Mouse (Mus musculus) heart, embryonic 14.5 days (tissue): Measurements from ENCODE around the gene Atcay. TPM values are rescaled to one million over a fixed set of nuclear protein-coding genes. Genes with fewer than 3 reads are reported as not detected.
"Not testable (repeated sequence)": the region's sequence is repeated elsewhere in the genome, so short reads cannot be mapped to it uniquely, and the experiment has no call there.

ENCODE experiments used
- ATAC-seq: fragments of 200-750 bp; cut with Nextera tagmentation; 2 replicates; pipeline ENCODE4 v1.8.0; 2017; ENCODE audit warnings: low read depth, moderate TSS enrichment; ENCODE audit not compliant: insufficient number of reproducible peaks, insufficient read depth, low FRiP score
- H3K27ac ChIP-seq, 2 experiments: fragments of 200-500 bp in 1 of 2; fragments of 300-500 bp in 1 of 2; sonication (generic) in 1 of 2; replicated peaks in 1 of 2; 2 replicates each; pipeline ENCODE4 v1.5.1; 2012 to 2014; ENCODE audit warnings: low read depth in 2 of 2, low read length in 2 of 2, control low read depth in 1 of 2, mild to moderate bottlenecking in 1 of 2, mixed read lengths in 1 of 2; ENCODE audit not compliant: control insufficient read depth in 1 of 2, insufficient read depth in 1 of 2
- H3K27me3 ChIP-seq: fragments of 300-500 bp; sonication (generic); 2 replicates; pipeline ENCODE4 v1.6.1; 2014; ENCODE audit warnings: mild to moderate bottlenecking, low read length, control low read depth; ENCODE audit not compliant: control insufficient read depth, insufficient read depth
- H3K36me3 ChIP-seq: fragments of 300-500 bp; sonication (generic); 2 replicates; pipeline ENCODE4 v1.6.1; 2014; ENCODE audit warnings: mild to moderate bottlenecking, control low read depth, low read length, mixed read lengths; ENCODE audit not compliant: control insufficient read depth, insufficient read depth
- H3K4me1 ChIP-seq, 2 experiments: fragments of 200-500 bp in 1 of 2; fragments of 300-500 bp in 1 of 2; sonication (generic) in 1 of 2; 2 replicates each; pipeline ENCODE4 v1.6.1; 2012 to 2014; ENCODE audit warnings: low read length in 2 of 2, control low read depth in 1 of 2, mixed read lengths in 1 of 2; ENCODE audit not compliant: control insufficient read depth in 2 of 2, insufficient read depth in 2 of 2
- H3K4me2 ChIP-seq: fragments of 300-500 bp; sonication (generic); 2 replicates; pipeline ENCODE4 v1.6.1; 2014; ENCODE audit warnings: mild to moderate bottlenecking, low read length
- H3K4me3 ChIP-seq, 2 experiments: fragments of 200-500 bp in 1 of 2; fragments of 300-500 bp in 1 of 2; sonication (generic) in 1 of 2; 2 replicates each; pipeline ENCODE4 v1.5.1; 2012 to 2014; ENCODE audit warnings: low read length in 2 of 2, mild to moderate bottlenecking in 2 of 2, control low read depth in 1 of 2, low read depth in 1 of 2, moderate library complexity in 1 of 2; ENCODE audit not compliant: control insufficient read depth in 1 of 2, insufficient read depth in 1 of 2
- H3K9ac ChIP-seq: fragments of 300-500 bp; sonication (generic); 2 replicates; pipeline ENCODE4 v1.6.1; 2014; ENCODE audit warnings: mild to moderate bottlenecking, low read length
- H3K9me3 ChIP-seq: fragments of 300-500 bp; sonication (generic); 2 replicates; pipeline ENCODE4 v1.6.1; 2016; ENCODE audit warnings: low read length, control low read depth; ENCODE audit not compliant: control insufficient read depth
- WGBS: fragments of 180-500 bp; shearing (Covaris S2); extraction: QIAGEN DNeasy Blood & Tissue Kit; methylation state at CpG from one replicate; pipeline ENCODE4 v1.1.7; 2014; 5-methylcytosine and 5-hydroxymethylcytosine counted together
- polyA plus RNA-seq: library from polyadenylated mRNA; unstranded; fragments of >200 nt; fragmentation: Nextera tagmentation; extraction: Ambion mirVana; gene quantifications from 2 replicates; pipeline ENCODE4 v1.2.1, GENCODE M21; 2014

The Atcay gene
- polyA plus RNA-seq, 1 experiment from 2014 or later = 0.80 TPM

DNA sequence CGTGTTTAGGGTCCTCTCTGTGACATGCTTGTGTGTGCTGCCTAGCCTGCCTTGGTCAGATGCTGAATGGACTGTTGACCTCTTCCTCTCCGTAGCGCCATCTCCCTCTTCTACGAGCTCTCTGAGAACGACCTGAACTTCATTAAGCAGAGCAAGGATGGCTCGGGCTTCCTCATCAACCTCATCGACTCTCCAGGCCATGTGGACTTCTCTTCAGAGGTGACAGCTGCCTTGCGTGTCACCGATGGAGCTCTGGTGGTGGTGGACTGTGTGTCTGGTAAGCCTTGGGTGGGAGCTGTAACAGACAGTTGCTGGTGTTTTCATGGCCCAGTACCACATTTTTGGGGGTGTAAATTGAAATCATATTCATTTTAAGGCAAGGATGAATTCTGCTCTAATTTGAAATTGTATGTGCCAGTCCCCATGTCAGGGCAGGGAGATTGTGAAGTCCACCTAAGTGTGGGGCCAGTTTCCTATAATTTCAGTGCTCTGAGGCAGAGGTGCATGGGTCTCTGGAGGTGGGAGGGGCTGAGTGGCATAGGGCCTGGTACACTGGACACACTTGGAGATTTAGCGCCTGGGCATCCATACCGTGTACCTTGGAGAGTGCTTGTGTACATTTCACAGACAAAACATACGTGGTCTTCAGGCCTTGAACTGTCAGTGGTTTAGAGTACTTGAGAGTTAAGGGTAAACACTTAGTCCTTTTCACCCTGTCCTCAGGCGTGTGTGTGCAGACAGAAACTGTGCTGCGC, 52.5 kb downstream of the Atcay start:
- peak overlapping the region; percentile 98 for H3K9ac ChIP-seq
- H3K4me3 ChIP-seq = peak overlapping the region; percentile 81 to 90
- H3K27me3 ChIP-seq = no peaks in the 10 kb centered on the region
- H3K4me2 ChIP-seq = peak overlapping the region; percentile 95
- peaks cover 8 to 46% of the 10 kb centered on the region in 2 experiments; a peak in 3 of 4 replicates for H3K4me1 ChIP-seq
- H3K9me3 ChIP-seq = no peaks in the 10 kb centered on the region
- no peak for ATAC-seq
- 58% methylated on average over 14 of the region's 14 CpGs for WGBS
- 0 out of 4 replicates have a peak overlapping the region, but pooled peaks of 1 of the 2 experiments have one; percentile 93 for H3K27ac ChIP-seq
- H3K36me3 ChIP-seq = peaks cover 54% of the 10 kb centered on the region

DNA sequence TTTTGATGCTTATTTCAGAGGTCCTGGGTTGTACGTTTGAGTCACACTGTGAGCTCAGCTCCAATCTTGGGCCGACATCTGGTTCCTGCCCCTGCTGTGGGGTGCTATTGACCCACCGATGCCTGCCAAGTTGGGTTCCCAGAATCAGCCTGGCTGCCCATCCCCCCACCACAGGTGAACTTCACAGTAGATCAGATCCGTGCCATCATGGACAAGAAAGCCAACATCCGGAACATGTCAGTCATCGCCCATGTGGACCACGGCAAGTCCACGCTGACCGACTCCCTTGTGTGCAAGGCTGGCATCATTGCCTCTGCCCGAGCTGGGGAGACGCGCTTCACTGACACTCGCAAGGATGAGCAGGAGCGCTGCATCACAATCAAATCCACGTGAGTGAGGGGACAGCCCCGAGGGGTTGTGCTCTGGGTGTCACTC, 53.1 kb downstream of the Atcay start:
- WGBS = 6% methylated on average over 16 of the region's 16 CpGs
- H3K4me2 ChIP-seq = peak overlapping the region; percentile 95
- H3K36me3 ChIP-seq = peaks cover 52% of the 10 kb centered on the region
- peak overlapping the region; percentile 81 to 90 for H3K4me3 ChIP-seq
- no peaks in the 10 kb centered on the region for H3K27me3 ChIP-seq
- H3K9me3 ChIP-seq = no peaks in the 10 kb centered on the region
- peaks cover 10 to 46% of the 10 kb centered on the region in 2 experiments; a peak in 3 of 4 replicates for H3K4me1 ChIP-seq
- H3K9ac ChIP-seq = peak overlapping the region; percentile 98
- ATAC-seq = no peak
- H3K27ac ChIP-seq = peak overlapping the region; percentile 76 to 93

DNA sequence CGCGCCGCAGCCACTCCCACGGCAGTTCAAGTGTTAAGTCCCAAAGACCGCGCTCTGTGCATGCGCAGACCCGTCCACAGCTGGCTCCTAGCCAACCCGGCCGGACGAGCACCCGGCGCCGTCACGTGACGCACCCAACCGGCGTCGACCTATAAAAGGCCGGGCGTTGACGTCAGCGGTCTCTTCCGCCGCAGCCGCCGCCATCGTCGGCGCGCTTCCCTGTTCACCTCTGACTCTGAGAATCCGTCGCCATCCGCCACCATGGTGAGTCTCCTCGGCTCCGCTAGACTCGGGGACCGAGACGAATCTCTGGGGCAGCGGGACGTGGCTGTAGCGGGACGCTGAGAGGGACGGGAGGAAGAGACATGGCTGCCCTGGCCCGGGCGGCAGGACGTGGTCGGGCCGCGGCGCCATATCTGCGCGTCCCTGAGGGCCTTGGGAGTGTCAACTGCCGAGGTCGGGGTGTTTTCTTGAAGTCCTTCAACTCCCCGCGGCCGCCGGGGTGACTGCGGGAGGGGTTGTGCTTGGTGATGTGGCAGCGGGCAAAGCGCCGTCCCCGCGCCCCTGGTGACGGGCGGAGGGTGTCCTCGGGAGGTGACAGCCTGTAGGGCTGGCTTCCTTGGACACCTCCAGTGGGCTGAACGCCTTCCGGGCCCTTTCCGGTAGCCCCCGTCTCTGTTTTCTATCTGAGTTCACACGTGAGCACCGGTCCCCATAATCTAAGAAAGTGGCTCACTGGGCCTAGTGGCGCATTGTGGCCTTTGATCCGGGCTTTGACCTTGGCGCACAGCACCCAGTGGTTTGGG, 54.0 kb downstream of the Atcay start, which contains the start of gene Eef2:
Eef2 (plus strand) TSS at position 166 of the 806 bp plus-strand sequence.
- peak; percentile 73 for ATAC-seq
- H3K4me2 ChIP-seq = peak within 1 kb of the TSS; percentile 95
- no peaks in the 10 kb centered on the region for H3K9me3 ChIP-seq
- no peaks in the 10 kb centered on the region for H3K27me3 ChIP-seq
- peaks cover 44% of the 10 kb centered on the region for H3K36me3 ChIP-seq
- WGBS = under 1% methylated on average over 77 of the region's 77 CpGs
- peak within 1 kb of the TSS; percentile 98 for H3K9ac ChIP-seq
- peak within 1 kb of the TSS; percentile 76 to 93 for H3K27ac ChIP-seq
- peak within 1 kb of the TSS; percentile 81 to 90 for H3K4me3 ChIP-seq
- peaks cover 10 to 38% of the 10 kb centered on the region in 2 experiments; a peak in 3 of 4 replicates for H3K4me1 ChIP-seq

DNA sequence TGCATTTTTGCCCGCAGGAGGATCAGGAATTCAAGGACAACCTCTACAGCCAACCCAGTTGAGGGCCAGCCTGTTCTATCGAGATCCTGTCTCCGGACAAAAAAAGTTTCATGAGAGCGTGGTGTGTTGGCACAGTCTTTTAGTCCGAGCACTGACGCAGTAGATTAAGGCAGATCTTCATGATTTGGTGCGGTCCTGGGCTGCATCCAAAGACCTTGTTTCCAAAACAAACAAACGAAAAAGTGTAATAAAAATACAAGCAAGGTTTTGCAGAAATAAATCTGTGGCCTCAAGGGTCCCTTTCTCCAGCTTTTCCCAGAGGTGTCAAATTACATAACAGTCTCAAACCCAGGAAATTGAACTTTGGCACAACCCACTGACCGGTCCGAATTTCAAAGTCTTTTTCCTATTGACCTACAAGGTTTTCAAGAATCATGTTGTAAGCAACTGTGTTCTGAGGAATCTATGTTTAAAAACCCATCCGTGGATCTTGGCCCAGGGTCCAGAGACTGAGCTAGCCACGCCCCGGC, 54.6 kb downstream of the Atcay start:
- H3K9ac ChIP-seq = peak overlapping the region; percentile 62
- ATAC-seq = no peak
- H3K27ac ChIP-seq = peak overlapping the region; percentile 40 to 93
- WGBS = 3% methylated on average over 13 of the region's 13 CpGs
- H3K27me3 ChIP-seq = no peaks in the 10 kb centered on the region
- peaks cover 10 to 38% of the 10 kb centered on the region in 2 experiments; a peak in 3 of 4 replicates for H3K4me1 ChIP-seq
- H3K4me2 ChIP-seq = peak overlapping the region; percentile 95
- no peaks in the 10 kb centered on the region for H3K9me3 ChIP-seq
- peak overlapping the region; percentile 39 to 90 for H3K4me3 ChIP-seq
- H3K36me3 ChIP-seq = peaks cover 37% of the 10 kb centered on the region

DNA sequence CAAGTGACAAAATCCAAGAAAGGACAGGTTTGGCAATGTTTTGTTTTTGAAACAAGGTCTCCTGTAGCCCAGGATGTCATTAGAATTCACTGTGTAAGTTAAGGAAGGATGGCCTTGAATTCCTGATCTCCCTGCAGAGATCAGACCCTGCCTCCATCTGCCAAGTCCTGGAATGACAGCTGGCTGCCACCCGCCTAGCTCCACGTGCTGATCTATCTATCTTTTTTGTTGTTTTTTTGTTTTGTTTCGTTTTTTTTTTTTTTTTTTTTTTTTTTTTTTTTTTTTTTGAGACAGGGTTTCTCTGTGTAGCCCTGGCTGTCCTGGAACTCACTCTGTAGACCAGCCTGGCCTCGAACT, 55.3 kb downstream of the Atcay start:
- Histone ChIP-seq H3K4me1 (peaks cover 10 to 38% of the 10 kb centered on the region in 2 experiments; a peak in 3 of 4 replicates), H3K4me2 (peak overlapping the region; percentile 95), H3K9ac (peak overlapping the region; percentile 61), H3K27ac (peak overlapping the region in 1 of 2 experiments; percentile 93; a peak in 2 of 4 replicates), H3K36me3 (peaks cover 30% of the 10 kb centered on the region), H3K4me3 (peak overlapping the region in 1 of 2 experiments; percentile 37; a peak in 2 of 4 replicates)
- not testable (repeated sequence) for ATAC-seq, H3K9me3 ChIP-seq, H3K27me3 ChIP-seq
- 23% methylated on average over 4 of the region's 4 CpGs for WGBS

DNA sequence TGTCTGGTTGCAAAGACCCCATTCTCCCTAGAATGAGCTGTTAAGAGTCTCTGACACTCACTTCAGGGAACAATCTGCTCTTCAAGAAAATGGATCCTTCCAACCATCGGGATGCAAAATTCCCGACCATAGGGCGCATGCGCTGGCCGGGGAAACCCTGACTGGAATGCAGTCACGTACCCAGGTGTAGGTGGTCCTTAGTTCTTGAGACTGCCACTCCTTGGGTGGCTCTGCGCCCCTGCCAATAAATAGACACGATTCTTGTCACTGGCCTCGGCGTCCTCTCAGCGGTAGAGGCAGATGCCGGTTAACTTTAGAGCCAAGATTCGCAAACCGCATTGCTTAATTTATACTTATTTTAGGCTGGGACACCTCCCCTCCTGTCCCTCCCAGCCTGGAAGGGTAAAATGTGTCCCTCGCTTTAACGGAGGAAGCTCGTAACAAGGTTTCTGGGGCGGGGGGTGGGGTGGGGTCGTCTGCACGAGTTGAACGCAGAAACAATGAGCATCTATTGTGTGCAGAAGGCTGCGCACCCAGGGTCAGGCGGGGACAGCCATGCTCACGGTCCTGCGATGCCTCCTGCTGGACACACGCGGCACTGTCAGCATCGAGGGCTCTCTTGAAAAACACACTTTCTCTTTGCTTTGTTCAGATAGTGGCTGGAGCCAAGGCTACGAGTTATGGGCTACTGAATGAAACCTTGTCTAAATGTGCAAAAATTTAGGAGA, 55.9 kb downstream of the Atcay start:
- Histone ChIP-seq H3K4me2 (peak overlapping the region; percentile 70), H3K36me3 (peaks cover 25% of the 10 kb centered on the region), H3K27me3 (no peaks in the 10 kb centered on the region), H3K9me3 (no peaks in the 10 kb centered on the region), H3K27ac (peak overlapping the region in 1 of 2 experiments; percentile 93; a peak in 2 of 4 replicates), H3K4me1 (peaks cover 10 to 38% of the 10 kb centered on the region in 2 experiments; a peak in 3 of 4 replicates), H3K4me3 (peak overlapping the region; percentile 37 to 39), H3K9ac (peak overlapping the region; percentile 61)
- 4% methylated on average over 29 of the region's 29 CpGs for WGBS
- ATAC-seq = peak; percentile 15; the same call in 1 of the 2 replicates
